ENCODE assay signal across 22 mouse cellular contexts in the genomic region with DNA sequence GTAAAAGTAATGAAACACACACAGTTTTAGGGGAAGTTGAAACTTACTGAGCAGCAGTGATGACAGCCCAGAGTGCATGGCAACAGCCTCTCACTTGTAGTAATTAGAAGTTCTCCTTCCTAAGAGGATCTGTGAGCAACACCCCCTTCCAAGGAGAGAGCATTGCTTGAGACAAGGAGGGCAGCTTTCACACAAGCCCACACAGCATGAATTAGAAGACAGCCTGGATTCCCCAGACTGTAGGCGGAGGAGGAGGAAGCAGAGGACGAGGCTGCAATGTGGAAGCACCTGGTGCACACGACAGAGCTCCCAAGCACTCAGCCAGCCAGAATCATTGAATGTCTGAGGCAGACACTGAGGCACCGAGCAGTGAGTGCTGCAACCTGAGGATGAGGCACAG. TPM values are rescaled to one million over a fixed set of nuclear protein-coding genes. Genes with fewer than 3 reads are reported as not detected.
A peak's percentile ranks its signal among the peaks of the same experiment; 100 is the strongest.
DNase-seq lines count a peak whose midpoint lies in the region; ATAC-seq and TF ChIP-seq lines count a peak whose summit lies in the region.
"Had no signal": no experiment of that assay in that cellular context is flagged by ENCODE, and none has a peak within 500 bp of the region (broad histone marks: within the 10 kb centered on the region; RNA-seq: fewer than 3 reads in every experiment).

No protein-coding gene starts in this region.

- H3K9me3 ChIP-seq in liver, embryonic 13.5 days (replicated peaks), result no peaks in the 10 kb centered on the region
- H3K9me3 ChIP-seq: forebrain, embryonic 12.5 days; heart, embryonic 13.5 days; hindbrain, embryonic 13.5 days; neural tube, embryonic 15.5 days had no signal

- TF ChIP-seq CTCF in kidney, adult 2 months (conservative IDR thresholded peaks at IDR 0.05; ENCODE audit: insufficient read depth, insufficient read length, low read depth, low read length), result no peak

- H3K9ac ChIP-seq in liver, embryonic 13.5 days, result no peak overlapping the region
- H3K9ac ChIP-seq: forebrain, embryonic 12.5 days; heart, embryonic 13.5 days; hindbrain, embryonic 13.5 days; neural tube, embryonic 15.5 days had no signal

- no peak for TF ChIP-seq POLR2A in kidney, adult 2 months (IDR thresholded peaks at IDR 0.05; ENCODE audit: low read depth, low read length)

- peaks cover 28% of the 10 kb centered on the region for H3K4me1 ChIP-seq in liver, embryonic 13.5 days (replicated peaks)
- peaks cover 2% of the 10 kb centered on the region; the same call in 1 of the 2 replicates for H3K4me1 ChIP-seq in kidney, adult 2 months (ENCODE audit: control insufficient read depth, insufficient read depth, low read length)
- H3K4me1 ChIP-seq: forebrain, embryonic 12.5 days; heart, embryonic 13.5 days; hindbrain, embryonic 13.5 days; neural tube, embryonic 15.5 days had no signal

- ATAC-seq in frontal cortex, adult (ENCODE audit: low TSS enrichment), result peak; percentile 73; the same call in 1 of the 2 replicates
- no peak for ATAC-seq in liver, embryonic 13.5 days (ENCODE audit: low read depth)
- no peak for ATAC-seq in megakaryocyte, adult 5-6 weeks (ENCODE audit: poor library complexity, severe bottlenecking)
- ATAC-seq: CD4-positive, CD25-positive, alpha-beta regulatory T cell, adult 4 months; midbrain, embryonic 16.5 days had no signal

- 36% methylated on average over 4 of the region's 4 CpGs for WGBS in liver, embryonic 13.5 days (ENCODE audit: insufficient replicate concordance)
- WGBS in kidney, adult 2 months, result 85% methylated on average over 4 of the region's 4 CpGs

- H3K4me3 ChIP-seq in liver, embryonic 13.5 days (replicated peaks), result no peak overlapping the region
- no peak overlapping the region for H3K4me3 ChIP-seq in kidney, adult 2 months (ENCODE audit: insufficient read depth, low read depth, low read length)
- H3K4me3 ChIP-seq: forebrain, embryonic 12.5 days; heart, embryonic 13.5 days; hindbrain, embryonic 13.5 days; neural tube, embryonic 15.5 days had no signal

- no peaks in the 10 kb centered on the region for H3K36me3 ChIP-seq in liver, embryonic 13.5 days
- no peaks in the 10 kb centered on the region for H3K36me3 ChIP-seq in kidney, adult 2 months (ENCODE audit: control insufficient read depth, insufficient read depth, low read length)
- H3K36me3 ChIP-seq: forebrain, embryonic 12.5 days; heart, embryonic 13.5 days; hindbrain, embryonic 13.5 days; neural tube, embryonic 15.5 days had no signal

- H3K4me2 ChIP-seq in liver, embryonic 13.5 days, result no peak overlapping the region
- H3K4me2 ChIP-seq: forebrain, embryonic 12.5 days; heart, embryonic 13.5 days; hindbrain, embryonic 13.5 days; neural tube, embryonic 15.5 days had no signal

- no peak for DNase-seq in frontal cortex, postnatal 10 days (ENCODE audit: low spot score in 2 of 2)
- DNase-seq in right cerebral cortex, adult 2 months (ENCODE audit: low spot score in 2 of 2), result peak; percentile 40 to 65
- no peak for DNase-seq in right cerebral cortex, postnatal 10 days (ENCODE audit: low spot score in 2 of 2)
- no peak for DNase-seq in liver, embryonic 13.5 days
- DNase-seq in kidney, postnatal 36 days, result no peak
- DNase-seq in kidney, adult 2 months, result no peak
- DNase-seq: adrenal gland, postnatal 36 days; cerebellum, adult 8-10 months; heart, adult 18-20 months; layer of hippocampus, postnatal 36 days; lung, adult 18-20 months; spleen, adult 18-20 months; thymus, postnatal 36 days had no signal

- peak overlapping the region; percentile 47 for H3K27ac ChIP-seq in liver, embryonic 13.5 days
- H3K27ac ChIP-seq in kidney, adult 2 months (ENCODE audit: insufficient read depth, low read depth, low read length), result no peak overlapping the region
- H3K27ac ChIP-seq: forebrain, embryonic 12.5 days; heart, embryonic 13.5 days; hindbrain, embryonic 13.5 days; kidney, postnatal 0 days; neural tube, embryonic 15.5 days had no signal

- H3K27me3 ChIP-seq in liver, embryonic 13.5 days, result no peaks in the 10 kb centered on the region
- no peaks in the 10 kb centered on the region for H3K27me3 ChIP-seq in kidney, adult 2 months (replicated peaks; ENCODE audit: control insufficient read depth, insufficient read depth, low read length)
- H3K27me3 ChIP-seq: forebrain, embryonic 12.5 days; heart, embryonic 13.5 days; hindbrain, embryonic 13.5 days; neural tube, embryonic 15.5 days had no signal

RNA-seq across cellular contexts. Expression of a gene that starts 39.6 kb away (rescaled TPM):
- polyA plus RNA-seq in liver, embryonic 13.5 days (2015; fragmentation: Nextera tagmentation; extraction: Ambion mirVana), result 43.9 and 44.1 TPM in 2 replicates
- 16.8 and 18.9 TPM in 2 replicates for total RNA-seq in megakaryocyte, adult 5-6 weeks (2015)
- total RNA-seq in megakaryocyte, adult 5-6 weeks (2017), result 18.3 and 19.1 TPM in 2 replicates
- 4.7 and 5.8 TPM in 2 replicates for polyA plus RNA-seq in kidney, adult 2 months (2012; rRNA removed)

RNA-seq across cellular contexts. Expression of a gene that starts 39.8 kb away (rescaled TPM):
- 0.15 and 0.25 TPM in 2 replicates for polyA plus RNA-seq in liver, embryonic 13.5 days (2015; fragmentation: Nextera tagmentation; extraction: Ambion mirVana)
- total RNA-seq in megakaryocyte, adult 5-6 weeks (2015), result not detected in 2 replicates
- total RNA-seq in megakaryocyte, adult 5-6 weeks (2017), result not detected in 2 replicates
- polyA plus RNA-seq in kidney, adult 2 months (2012; rRNA removed), result 5.1 and 5.9 TPM in 2 replicates

Comparison
In these comparisons a context has a peak if more than half of its experiments do, and no peak if none do; other contexts are left out.
1. DNase-seq: peak in right cerebral cortex, adult 2 months (2 of 2); none in frontal cortex, postnatal 10 days (0 of 2), right cerebral cortex, postnatal 10 days (0 of 2), liver, embryonic 13.5 days (single experiment), kidney, postnatal 36 days (0 of 2) and kidney, adult 2 months (single experiment).